Mouse (Mus musculus) ES-Bruce4 (cell line): ENCODE results near the gene Artn. TPM values are rescaled to one million over a fixed set of nuclear protein-coding genes. Genes with fewer than 3 reads are reported as not detected.

Experiments used
- H3K27ac ChIP-seq: 2 replicates; pipeline ENCODE4 v1.5.1; 2012; ENCODE audit warnings: low read length, inconsistent platforms; ENCODE audit not compliant: insufficient read depth
- H3K27me3 ChIP-seq: 2 replicates; pipeline ENCODE4 v1.6.1; 2012; ENCODE audit warnings: mild to moderate bottlenecking, low read length, inconsistent platforms; ENCODE audit not compliant: control insufficient read depth, poor library complexity, insufficient read depth, severe bottlenecking
- H3K36me3 ChIP-seq: 2 replicates; pipeline ENCODE4 v1.6.1; 2012; ENCODE audit warnings: inconsistent platforms, mild to moderate bottlenecking, low read length, moderate library complexity; ENCODE audit not compliant: control insufficient read depth, poor library complexity, insufficient read depth, severe bottlenecking
- H3K4me1 ChIP-seq: one replicate; pipeline ENCODE4 v1.8.1; 2011; ENCODE audit warnings: low read length; ENCODE audit not compliant: control insufficient read depth, insufficient read depth
- H3K4me3 ChIP-seq: 2 replicates; pipeline ENCODE4 v1.5.1; 2011; ENCODE audit warnings: low read depth, mild to moderate bottlenecking, low read length
- H3K9ac ChIP-seq: 2 replicates; pipeline ENCODE4 v1.6.1; 2012; ENCODE audit warnings: low read depth, mild to moderate bottlenecking, inconsistent platforms; ENCODE audit not compliant: poor library complexity, severe bottlenecking
- H3K9me3 ChIP-seq: replicated peaks from 2 replicates; pipeline ENCODE4 v1.6.1; 2012; ENCODE audit warnings: mild to moderate bottlenecking, low read length, inconsistent platforms; ENCODE audit not compliant: control insufficient read depth, poor library complexity, insufficient read depth, severe bottlenecking
- CTCF ChIP-seq: IDR thresholded peaks from one replicate; pipeline ENCODE4 v1.8.1; 2011; ENCODE audit warnings: low read depth, low read length
- EP300 ChIP-seq: IDR thresholded peaks from 2 replicates; pipeline ENCODE4 v1.6.1; 2011; ENCODE audit warnings: low read depth, low read length; ENCODE audit not compliant: insufficient read depth
- POLR2A ChIP-seq: IDR thresholded peaks from one replicate; pipeline ENCODE4 v1.8.1; 2011; ENCODE audit warnings: low read length; ENCODE audit not compliant: insufficient read depth
- polyA plus RNA-seq: library from polyadenylated mRNA; stranded (reverse); fragments of >200 nt; gene quantifications from 2 replicates; pipeline ENCODE4 v1.2.4, GENCODE M21; 2011; ENCODE audit warnings: low read depth; ENCODE audit not compliant: missing spikeins, insufficient read depth, insufficient read length

The Artn gene
- polyA plus RNA-seq, 1 experiment: 6.1 TPM

DNA sequence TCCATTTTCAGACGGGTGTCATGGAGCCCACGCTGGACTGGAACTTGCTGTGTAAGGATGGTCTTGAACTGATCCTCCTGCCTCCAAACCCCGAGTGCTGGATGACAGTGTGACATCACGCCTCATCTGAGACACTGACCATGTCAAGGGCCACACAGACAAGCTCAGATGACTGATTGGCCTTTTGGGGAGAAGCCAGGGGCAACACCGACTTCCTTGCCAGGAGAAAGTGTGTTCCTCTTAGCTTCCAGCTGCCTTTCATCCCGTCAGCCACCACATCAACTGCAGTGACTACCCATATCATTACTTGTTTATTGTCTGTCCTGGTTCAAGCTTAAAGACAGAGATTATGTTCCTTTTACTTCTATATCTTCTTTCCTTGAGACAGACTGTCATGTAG, 4.6 kb downstream of the Artn start:
- H3K27me3 ChIP-seq: no peaks in the 10 kb centered on the region; the same call in 1 of the 2 replicates
- TF ChIP-seq POLR2A (no peak), EP300 (no peak), CTCF (no peak)
- H3K27ac ChIP-seq: no peak overlapping the region
- H3K4me3 ChIP-seq: no peak overlapping the region
- H3K9ac ChIP-seq: no peak overlapping the region
- H3K9me3 ChIP-seq: no peaks in the 10 kb centered on the region
- H3K4me1 ChIP-seq: no peaks in the 10 kb centered on the region
- H3K36me3 ChIP-seq: no peaks in the 10 kb centered on the region

DNA sequence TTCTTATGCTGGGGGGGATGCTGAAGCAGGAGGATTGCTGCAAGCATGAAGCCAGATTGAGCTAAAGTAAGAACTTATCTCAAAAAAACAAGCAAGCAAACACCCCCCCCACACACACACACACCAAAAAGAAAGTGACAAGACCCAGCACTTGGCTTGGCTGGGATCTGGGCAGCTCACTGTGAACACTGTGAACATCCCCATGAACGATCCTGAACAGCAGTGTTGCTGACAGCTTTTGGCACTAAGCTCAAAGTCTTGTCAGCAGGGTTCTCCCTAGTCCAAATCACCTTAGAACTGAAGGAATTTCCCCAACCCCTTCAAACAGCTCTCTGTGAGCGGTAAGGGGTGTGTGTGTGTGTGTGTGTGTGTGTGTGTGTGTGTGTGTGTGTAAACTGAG, 6.1 kb downstream of the Artn start:
- no peaks in the 10 kb centered on the region for H3K9me3 ChIP-seq
- TF ChIP-seq CTCF (no peak), POLR2A (no peak), EP300 (no peak)
- no peak overlapping the region for H3K4me3 ChIP-seq
- H3K27ac ChIP-seq: no peak overlapping the region
- no peak overlapping the region for H3K9ac ChIP-seq
- no peaks in the 10 kb centered on the region; the same call in 1 of the 2 replicates for H3K27me3 ChIP-seq
- no peaks in the 10 kb centered on the region for H3K36me3 ChIP-seq
- no peaks in the 10 kb centered on the region for H3K4me1 ChIP-seq

DNA sequence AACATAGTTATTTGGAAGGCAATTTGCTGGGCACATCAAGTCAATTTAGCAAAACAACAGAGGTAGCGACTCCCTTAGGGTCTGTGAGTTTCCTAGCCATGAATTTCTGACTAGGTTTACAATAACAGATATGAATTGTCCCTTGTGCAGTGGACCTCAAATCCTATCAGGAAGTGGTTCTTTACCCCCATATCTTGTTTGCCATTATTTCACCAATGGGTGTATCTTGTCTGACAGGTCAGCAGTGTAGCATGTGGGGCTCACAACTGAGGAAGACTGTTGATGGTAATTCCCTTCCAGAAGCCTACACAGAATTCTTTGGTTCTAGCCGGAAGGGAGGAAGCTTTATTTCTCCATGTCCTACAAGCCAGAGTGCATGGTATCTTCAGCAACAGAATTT, 8.2 kb downstream of the Artn start:
- no peak for TF ChIP-seq POLR2A
- TF ChIP-seq EP300: no peak
- TF ChIP-seq CTCF: no peak
- Histone ChIP-seq H3K4me3 (no peak overlapping the region), H3K27me3 (no peaks in the 10 kb centered on the region), H3K27ac (no peak overlapping the region), H3K9ac (no peak overlapping the region), H3K9me3 (no peaks in the 10 kb centered on the region), H3K4me1 (no peaks in the 10 kb centered on the region), H3K36me3 (no peaks in the 10 kb centered on the region)

DNA sequence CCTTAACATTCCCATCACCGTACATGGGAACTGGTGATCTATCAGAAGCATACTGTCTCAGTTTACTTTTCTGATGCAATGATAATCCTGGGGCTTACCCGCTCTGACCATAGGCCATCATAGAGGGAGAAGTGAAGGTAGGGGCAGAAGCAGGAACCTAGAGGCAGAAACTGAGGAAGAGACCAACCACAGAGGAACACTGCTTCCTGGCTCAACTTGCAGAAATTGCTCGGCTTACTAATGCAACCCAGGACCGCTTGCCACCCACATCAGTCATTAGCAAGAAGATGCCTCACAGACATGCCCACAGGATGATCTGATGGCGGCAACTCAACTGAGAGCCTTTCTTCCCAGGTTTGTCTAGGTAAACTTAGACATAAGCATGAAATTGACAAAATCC, 10.8 kb downstream of the Artn start:
- no peak overlapping the region for H3K27ac ChIP-seq
- H3K27me3 ChIP-seq: no peaks in the 10 kb centered on the region
- H3K4me1 ChIP-seq: no peaks in the 10 kb centered on the region
- no peak overlapping the region for H3K9ac ChIP-seq
- no peak overlapping the region for H3K4me3 ChIP-seq
- no peaks in the 10 kb centered on the region for H3K9me3 ChIP-seq
- TF ChIP-seq POLR2A: no peak
- TF ChIP-seq CTCF: no peak
- no peak for TF ChIP-seq EP300
- H3K36me3 ChIP-seq: no peaks in the 10 kb centered on the region

DNA sequence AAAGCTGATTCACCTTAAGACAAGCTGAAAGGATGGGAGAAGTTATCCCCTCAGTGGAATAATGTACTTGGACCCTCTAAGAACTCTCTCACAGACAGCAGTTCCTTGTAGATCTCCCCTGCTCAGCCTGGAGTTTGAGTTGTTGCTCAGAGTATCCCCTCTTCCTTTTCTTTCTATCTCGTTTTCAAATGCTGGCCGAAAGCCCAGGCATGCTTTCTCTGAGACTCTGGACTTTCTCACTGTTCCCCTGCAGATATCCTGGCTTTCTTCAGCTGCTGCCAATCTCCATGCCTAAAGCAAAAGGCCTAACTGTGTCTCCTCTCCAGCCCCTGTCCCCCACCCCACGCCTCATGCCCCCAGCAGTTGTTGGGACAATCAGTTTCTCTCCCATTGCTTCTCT, 11.3 kb downstream of the Artn start:
- Histone ChIP-seq H3K9me3 (no peaks in the 10 kb centered on the region), H3K9ac (no peak overlapping the region), H3K4me3 (no peak overlapping the region), H3K27me3 (no peaks in the 10 kb centered on the region), H3K36me3 (no peaks in the 10 kb centered on the region), H3K27ac (no peak overlapping the region), H3K4me1 (no peaks in the 10 kb centered on the region)
- TF ChIP-seq POLR2A (no peak), EP300 (no peak), CTCF (no peak)

DNA sequence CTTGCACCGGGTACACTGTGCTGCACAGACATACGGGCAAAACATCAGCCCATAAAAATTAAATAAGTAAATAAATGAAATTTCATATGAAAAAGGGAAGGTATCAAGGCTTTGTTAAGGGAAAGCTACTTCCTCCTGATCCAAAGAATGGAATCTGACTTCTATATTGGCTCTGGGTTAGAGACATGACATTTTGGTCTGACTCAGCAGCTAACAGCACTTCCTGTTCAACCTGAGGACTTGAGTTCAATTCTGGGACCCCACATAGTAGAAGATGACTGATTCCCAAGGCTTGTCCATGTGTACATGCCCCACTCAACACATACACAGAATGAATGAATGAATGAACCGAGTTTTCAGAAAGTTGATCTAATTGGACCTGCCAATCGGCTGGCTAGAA, 11.7 kb downstream of the Artn start:
- H3K4me3 ChIP-seq: no peak overlapping the region
- H3K27me3 ChIP-seq: no peaks in the 10 kb centered on the region
- no peak overlapping the region for H3K27ac ChIP-seq
- TF ChIP-seq EP300 (no peak), POLR2A (no peak), CTCF (no peak)
- no peaks in the 10 kb centered on the region for H3K36me3 ChIP-seq
- H3K9me3 ChIP-seq: no peaks in the 10 kb centered on the region
- peaks cover 2% of the 10 kb centered on the region for H3K4me1 ChIP-seq
- no peak overlapping the region for H3K9ac ChIP-seq

DNA sequence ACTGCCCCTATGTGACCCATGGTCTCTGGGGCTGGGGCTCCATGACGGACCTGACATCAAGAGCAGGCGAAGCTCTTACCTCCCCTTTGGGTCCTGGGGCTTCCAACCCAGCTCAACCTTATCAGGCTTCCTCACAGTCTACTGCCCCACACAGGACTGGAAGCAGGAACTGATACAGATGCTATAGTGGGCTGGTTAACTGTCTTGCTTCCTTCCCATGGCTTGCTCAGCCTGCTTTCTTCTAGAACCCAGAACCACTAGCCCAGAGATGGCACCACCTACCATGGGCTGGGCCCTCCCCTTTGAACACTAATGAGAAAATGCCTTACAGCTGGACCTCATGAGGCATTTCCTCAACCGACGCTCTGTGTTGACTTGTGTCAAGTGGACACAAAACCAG, 12.2 kb downstream of the Artn start:
- Histone ChIP-seq H3K36me3 (no peaks in the 10 kb centered on the region), H3K4me1 (peaks cover 2% of the 10 kb centered on the region), H3K4me3 (no peak overlapping the region), H3K27ac (no peak overlapping the region), H3K9ac (no peak overlapping the region), H3K27me3 (no peaks in the 10 kb centered on the region), H3K9me3 (no peaks in the 10 kb centered on the region)
- TF ChIP-seq EP300: no peak
- TF ChIP-seq CTCF: no peak
- TF ChIP-seq POLR2A: no peak
